Mouse (Mus musculus): ENCODE data around the gene Olfr1079.
"Not testable (repeated sequence)": the region's sequence is repeated elsewhere in the genome, so short reads cannot be mapped to it uniquely, and the experiment has no call there.

The Olfr1079 gene

DNA sequence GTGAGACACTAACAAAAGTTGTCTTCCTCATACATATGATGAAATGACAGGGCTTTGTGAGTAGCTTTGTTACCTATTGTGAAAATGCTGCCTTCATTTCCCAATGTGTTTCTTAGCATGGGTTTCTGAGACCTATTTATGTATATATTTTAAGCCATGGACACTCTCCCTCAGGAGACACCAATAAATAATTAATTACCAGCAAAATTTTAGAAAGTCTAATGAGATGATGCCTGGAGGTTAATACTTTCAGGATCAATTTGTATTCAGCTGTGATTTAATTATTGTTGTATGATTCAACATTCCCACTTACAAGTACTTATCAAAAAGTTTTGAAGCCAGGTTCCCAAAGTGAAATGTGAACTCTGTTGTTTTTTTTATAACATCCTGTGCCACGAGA is at the start of gene Olfr1079:
Olfr1079 (minus strand) TSS at position 101 of the 400 bp plus-strand sequence.
- no peak for DNase-seq (ENCODE audit: low read depth, low spot score)

DNA sequence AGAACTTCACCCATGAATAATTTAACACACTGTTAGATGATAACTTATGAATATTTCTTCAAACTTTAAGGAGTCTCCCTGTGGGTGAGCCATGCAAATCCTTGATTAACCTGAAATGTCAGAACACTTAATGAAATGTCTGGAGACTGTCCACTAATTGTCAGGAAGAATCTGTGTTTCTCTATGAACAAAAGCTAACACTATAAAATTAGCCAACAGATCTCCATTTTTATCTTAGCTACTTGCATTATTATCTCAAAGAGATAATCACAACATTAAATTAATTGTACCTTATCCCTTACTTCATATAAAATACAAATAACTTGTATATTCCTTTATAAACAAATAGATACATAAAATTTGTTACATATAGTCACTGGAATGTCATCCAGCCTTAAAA is 15.9 kb upstream of the Olfr1079 start, which contains the start of gene Olfr1080:
Olfr1080 (minus strand) TSS at position 101 of the 400 bp plus-strand sequence.
- DNase-seq (ENCODE audit: low read depth, low spot score) = not testable (repeated sequence)

DNA sequence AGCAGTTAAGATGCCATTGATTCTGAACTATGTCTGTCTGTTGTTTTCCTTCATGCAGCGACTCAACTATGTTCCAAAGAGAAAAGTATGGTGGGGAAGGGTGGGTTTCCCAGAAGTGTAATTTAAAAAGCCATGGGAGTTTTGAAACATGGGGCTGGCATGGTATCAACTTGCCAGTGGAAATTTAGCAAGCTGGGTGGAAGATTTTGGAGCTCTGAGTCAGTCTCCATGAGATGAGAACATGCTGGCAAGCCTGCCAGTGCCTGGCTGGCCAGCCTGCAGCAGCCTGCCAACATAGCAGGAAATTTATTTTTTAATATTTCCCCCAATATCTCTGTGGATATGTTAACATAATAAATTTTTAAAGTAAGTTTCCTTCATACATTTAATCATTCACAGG is 11.3 kb downstream of the Olfr1079 start:
- no peak for DNase-seq (ENCODE audit: low read depth, low spot score)

DNA sequence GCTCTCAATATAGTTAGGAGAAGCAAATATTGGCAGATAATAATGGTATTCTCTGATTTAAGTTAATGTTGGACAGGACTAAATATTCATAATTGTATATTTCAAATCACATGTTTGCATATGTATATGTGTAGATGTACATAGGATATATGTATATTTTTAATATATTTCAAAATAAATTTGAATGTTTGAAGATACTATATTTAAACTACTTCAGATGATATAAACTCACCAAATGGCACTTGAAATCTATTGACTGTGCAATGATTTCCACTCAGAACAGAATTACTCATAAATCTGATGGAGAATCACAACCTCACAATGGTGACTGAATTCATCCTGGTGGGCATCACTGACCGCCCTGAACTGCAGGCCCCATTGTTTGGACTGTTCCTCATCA is 34.1 kb downstream of the Olfr1079 start, which contains the start of gene Olfr1076:
Olfr1076 (plus strand) TSS at position 301 of the 400 bp plus-strand sequence.
- no peak for DNase-seq (ENCODE audit: low read depth, low spot score)

DNA sequence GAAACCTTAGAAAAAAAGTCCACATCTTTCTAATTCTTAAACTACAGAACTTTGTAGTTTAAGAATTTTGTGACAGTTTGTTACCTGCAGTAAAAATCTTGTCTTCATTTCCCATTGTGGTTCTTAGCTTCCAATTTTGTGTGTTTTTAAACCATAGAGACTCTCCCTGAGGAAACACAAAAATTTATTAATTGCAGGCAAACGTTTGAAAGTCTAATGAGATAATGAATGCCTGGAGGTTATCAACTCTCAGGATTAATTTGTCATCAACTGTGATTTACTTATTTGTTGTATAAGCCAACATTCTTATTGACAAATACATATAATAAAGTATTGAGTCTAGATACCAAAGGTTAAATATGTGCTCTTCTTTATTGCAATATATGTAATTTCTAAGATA is 55.0 kb downstream of the Olfr1079 start, which contains the start of gene Olfr228:
Olfr228 (minus strand) TSS at position 101 of the 400 bp plus-strand sequence.
- no peak for DNase-seq (ENCODE audit: low read depth, low spot score)
